In genomic region chr4:130107065-130107443, GRCm38 (mm10) we compare ENCODE assay signal across 8 mouse cellular contexts. TPM values are rescaled to one million over a fixed set of nuclear protein-coding genes. Genes with fewer than 3 reads are reported as not detected.
DNase-seq lines count a peak whose midpoint lies in the region; ATAC-seq lines count a peak whose summit lies in the region.

No protein-coding gene starts in this region.

- intact Hi-C loops in left cerebral cortex, postnatal 36 days (cut with DNase I), result no loop called here

- peak; percentile 53; the same call in 1 of the 2 replicates for ATAC-seq in lung, embryonic 16.5 days (ENCODE audit: low read depth)
- ATAC-seq in embryonic facial prominence, embryonic 14.5 days (ENCODE audit: low read depth), result peak; percentile 56
- peak; percentile 77 for ATAC-seq in neural tube, embryonic 15.5 days (ENCODE audit: low FRiP score)

- H3K4me3 ChIP-seq in lung, embryonic 16.5 days (ENCODE audit: low read length), result peak overlapping the region; percentile 82
- H3K4me3 ChIP-seq in embryonic facial prominence, embryonic 14.5 days (ENCODE audit: low read depth, low read length), result peak overlapping the region; percentile 77
- peak overlapping the region; percentile 85 for H3K4me3 ChIP-seq in limb, embryonic 10.5 days
- peak overlapping the region; percentile 78 for H3K4me3 ChIP-seq in neural tube, embryonic 15.5 days (replicated peaks)

- peak overlapping the region; percentile 69 for H3K27ac ChIP-seq in lung, embryonic 16.5 days (ENCODE audit: low read length)
- peak overlapping the region; percentile 71; the same call in 1 of the 2 replicates for H3K27ac ChIP-seq in embryonic facial prominence, embryonic 14.5 days (replicated peaks; ENCODE audit: low read depth, low read length)
- peak overlapping the region; percentile 84 for H3K27ac ChIP-seq in limb, embryonic 10.5 days
- H3K27ac ChIP-seq in neural tube, embryonic 15.5 days (replicated peaks), result peak overlapping the region; percentile 79

- H3K36me3 ChIP-seq in lung, embryonic 16.5 days (ENCODE audit: control insufficient read depth, insufficient read depth, low read length), result no peaks in the 10 kb centered on the region
- no peaks in the 10 kb centered on the region for H3K36me3 ChIP-seq in embryonic facial prominence, embryonic 14.5 days (ENCODE audit: control insufficient read depth, insufficient read depth, low read length)
- no peaks in the 10 kb centered on the region for H3K36me3 ChIP-seq in limb, embryonic 10.5 days
- H3K36me3 ChIP-seq in neural tube, embryonic 15.5 days, result no peaks in the 10 kb centered on the region

- no peaks in the 10 kb centered on the region for H3K9me3 ChIP-seq in lung, embryonic 16.5 days (ENCODE audit: control insufficient read depth, low read length)
- H3K9me3 ChIP-seq in embryonic facial prominence, embryonic 14.5 days (ENCODE audit: control insufficient read depth, low read length), result 0 out of 2 replicates have a peak, but pooled peaks cover 4% of the 10 kb centered on the region
- H3K9me3 ChIP-seq in limb, embryonic 10.5 days (replicated peaks), result peaks cover 2% of the 10 kb centered on the region; the same call in 1 of the 2 replicates
- H3K9me3 ChIP-seq in neural tube, embryonic 15.5 days (replicated peaks), result no peaks in the 10 kb centered on the region

- H3K4me2 ChIP-seq in lung, embryonic 16.5 days (ENCODE audit: low read depth, low read length), result peak overlapping the region; percentile 48
- peak overlapping the region; percentile 62 for H3K4me2 ChIP-seq in embryonic facial prominence, embryonic 14.5 days (ENCODE audit: low read depth, low read length)
- H3K4me2 ChIP-seq in neural tube, embryonic 15.5 days, result peak overlapping the region; percentile 72

- peak overlapping the region; percentile 80 for H3K9ac ChIP-seq in lung, embryonic 16.5 days (ENCODE audit: low read length)
- H3K9ac ChIP-seq in embryonic facial prominence, embryonic 14.5 days (ENCODE audit: low read depth, low read length), result 0 out of 2 replicates have a peak overlapping the region, but pooled peaks have one; percentile 32
- peak overlapping the region; percentile 41; the same call in 1 of the 2 replicates for H3K9ac ChIP-seq in neural tube, embryonic 15.5 days (replicated peaks)

- DNase-seq in lung, postnatal 14 days, result no peak
- no peak for DNase-seq in embryonic facial prominence, embryonic 14.5 days (ENCODE audit: low spot score)
- no peak for DNase-seq in limb, embryonic 10.5 days (ENCODE audit: low spot score)
- DNase-seq in left cerebral cortex, postnatal 36 days (ENCODE audit: low spot score in 2 of 2), result no peak
- DNase-seq in urinary bladder, postnatal 14 days (ENCODE audit: low spot score), result no peak
- no peak for DNase-seq in cerebellum, postnatal 25 days

- peaks cover 29% of the 10 kb centered on the region for H3K4me1 ChIP-seq in lung, embryonic 16.5 days (replicated peaks; ENCODE audit: control insufficient read depth, insufficient read depth, low read length)
- H3K4me1 ChIP-seq in embryonic facial prominence, embryonic 14.5 days (ENCODE audit: control insufficient read depth, insufficient read depth, low read length), result peaks cover 17% of the 10 kb centered on the region
- peaks cover 18% of the 10 kb centered on the region for H3K4me1 ChIP-seq in limb, embryonic 10.5 days
- peaks cover 23% of the 10 kb centered on the region for H3K4me1 ChIP-seq in neural tube, embryonic 15.5 days

- 10% methylated on average over 14 of the region's 14 CpGs for WGBS in lung, embryonic 16.5 days
- 12% methylated on average over 14 of the region's 14 CpGs for WGBS in embryonic facial prominence, embryonic 14.5 days
- 13% methylated on average over 14 of the region's 14 CpGs for WGBS in limb, embryonic 10.5 days
- WGBS in neural tube, embryonic 15.5 days, result 11% methylated on average over 14 of the region's 14 CpGs

- H3K27me3 ChIP-seq in lung, embryonic 16.5 days (ENCODE audit: control insufficient read depth, insufficient read depth, low read depth, low read length), result no peaks in the 10 kb centered on the region
- H3K27me3 ChIP-seq in embryonic facial prominence, embryonic 14.5 days (replicated peaks; ENCODE audit: control insufficient read depth, insufficient read depth, low read length), result no peaks in the 10 kb centered on the region
- 0 out of 2 replicates have a peak, but pooled peaks cover 3% of the 10 kb centered on the region for H3K27me3 ChIP-seq in limb, embryonic 10.5 days (ENCODE audit: low read depth, poor library complexity, severe bottlenecking)
- H3K27me3 ChIP-seq in neural tube, embryonic 15.5 days (replicated peaks), result no peaks in the 10 kb centered on the region

RNA-seq across cellular contexts. Expression of gene Pef1, which starts 4.7 kb away (rescaled TPM):
- polyA plus RNA-seq in lung, embryonic 16.5 days (2015; fragmentation: Nextera tagmentation; extraction: Ambion mirVana), result 77.9 and 81.2 TPM in 2 replicates
- polyA plus RNA-seq in embryonic facial prominence, embryonic 14.5 days (2014; fragmentation: Nextera tagmentation; extraction: Ambion mirVana), result 67.1 and 68.6 TPM in 2 replicates
- 71.4 and 73.4 TPM in 2 replicates for polyA plus RNA-seq in limb, embryonic 10.5 days (2016; fragmentation: Nextera tagmentation; extraction: Ambion mirVana)
- 65.6 and 69.7 TPM in 2 replicates for polyA plus RNA-seq in neural tube, embryonic 15.5 days (2015; fragmentation: Nextera tagmentation; extraction: Ambion mirVana)
- 10 to 100 TPM; 66.4 to 74.5 TPM for total RNA-seq in left cerebral cortex, postnatal 36 days (2021)

RNA-seq across cellular contexts. Expression of gene Hcrtr1, which starts 32.1 kb away (rescaled TPM):
- 0.34 and 0.40 TPM in 2 replicates for polyA plus RNA-seq in lung, embryonic 16.5 days (2015; fragmentation: Nextera tagmentation; extraction: Ambion mirVana)
- 0.19 and 0.30 TPM in 2 replicates for polyA plus RNA-seq in embryonic facial prominence, embryonic 14.5 days (2014; fragmentation: Nextera tagmentation; extraction: Ambion mirVana)
- polyA plus RNA-seq in limb, embryonic 10.5 days (2016; fragmentation: Nextera tagmentation; extraction: Ambion mirVana), result 0.18 TPM in 1 of 2 replicates, not detected in the other
- 3.7 and 3.9 TPM in 2 replicates for polyA plus RNA-seq in neural tube, embryonic 15.5 days (2015; fragmentation: Nextera tagmentation; extraction: Ambion mirVana)
- 1 to 10 TPM; 2.0 to 2.4 TPM for total RNA-seq in left cerebral cortex, postnatal 36 days (2021)

RNA-seq across cellular contexts. Expression of gene Col16a1, which starts 59.4 kb away (rescaled TPM):
- polyA plus RNA-seq in lung, embryonic 16.5 days (2015; fragmentation: Nextera tagmentation; extraction: Ambion mirVana), result 44.5 and 50.1 TPM in 2 replicates
- polyA plus RNA-seq in embryonic facial prominence, embryonic 14.5 days (2014; fragmentation: Nextera tagmentation; extraction: Ambion mirVana), result 180 and 188 TPM in 2 replicates
- 3.9 and 10.2 TPM in 2 replicates for polyA plus RNA-seq in limb, embryonic 10.5 days (2016; fragmentation: Nextera tagmentation; extraction: Ambion mirVana)
- polyA plus RNA-seq in neural tube, embryonic 15.5 days (2015; fragmentation: Nextera tagmentation; extraction: Ambion mirVana), result 24.5 and 25.8 TPM in 2 replicates
- 10 to 100 TPM; 15.9 to 21.4 TPM for total RNA-seq in left cerebral cortex, postnatal 36 days (2021)
